Mouse (Mus musculus) liver, embryonic 15.5 days (tissue): ENCODE results near the gene Gnpat. TPM values are rescaled to one million over a fixed set of nuclear protein-coding genes. Genes with fewer than 3 reads are reported as not detected.

Experiments
- ATAC-seq: fragments of 200-750 bp; cut with Nextera tagmentation; 2 replicates; pipeline ENCODE4 v1.8.0; 2017; ENCODE audit warnings: moderate number of reproducible peaks, mild to moderate bottlenecking, moderate library complexity; ENCODE audit not compliant: insufficient read depth
- H3K27ac ChIP-seq: fragments of 300-500 bp; sonication (generic); replicated peaks from 2 replicates; pipeline ENCODE4 v1.5.1; 2015; ENCODE audit warnings: mild to moderate bottlenecking, inconsistent platforms
- H3K27me3 ChIP-seq: fragments of 300-500 bp; sonication (generic); 2 replicates; pipeline ENCODE4 v1.6.1; 2015; ENCODE audit warnings: mild to moderate bottlenecking, inconsistent platforms
- H3K36me3 ChIP-seq: fragments of 300-500 bp; sonication (generic); replicated peaks from 2 replicates; pipeline ENCODE4 v1.6.1; 2015; ENCODE audit warnings: moderate library complexity, mild to moderate bottlenecking, inconsistent platforms
- H3K4me1 ChIP-seq: fragments of 300-500 bp; sonication (generic); replicated peaks from 2 replicates; pipeline ENCODE4 v1.6.1; 2015; ENCODE audit warnings: inconsistent platforms
- H3K4me2 ChIP-seq: fragments of 300-500 bp; sonication (generic); 2 replicates; pipeline ENCODE4 v1.6.1; 2015; ENCODE audit warnings: moderate library complexity, mild to moderate bottlenecking, inconsistent platforms
- H3K4me3 ChIP-seq: fragments of 300-500 bp; sonication (generic); replicated peaks from 2 replicates; pipeline ENCODE4 v1.5.1; 2015; ENCODE audit warnings: mild to moderate bottlenecking, inconsistent platforms
- H3K9ac ChIP-seq: fragments of 300-500 bp; sonication (generic); 2 replicates; pipeline ENCODE4 v1.6.1; 2015; ENCODE audit warnings: moderate library complexity, mild to moderate bottlenecking, inconsistent platforms
- H3K9me3 ChIP-seq: fragments of 300-500 bp; sonication (generic); replicated peaks from 2 replicates; pipeline ENCODE4 v1.6.1; 2016; ENCODE audit warnings: inconsistent platforms
- WGBS: fragments of 180-500 bp; shearing (Covaris S2); methylation state at CpG from one replicate; pipeline ENCODE4 v1.1.7; 2015; ENCODE audit warnings: mixed read lengths; ENCODE audit not compliant: insufficient replicate concordance; 5-methylcytosine and 5-hydroxymethylcytosine counted together
- polyA plus RNA-seq: library from polyadenylated mRNA; unstranded; fragments of >200 nt; fragmentation: Nextera tagmentation; extraction: Ambion mirVana; gene quantifications from 2 replicates; pipeline ENCODE4 v1.2.1, GENCODE M21; 2015

Gene Gnpat
- polyA plus RNA-seq, 1 experiment from 2014 or later: 35.6 TPM

DNA sequence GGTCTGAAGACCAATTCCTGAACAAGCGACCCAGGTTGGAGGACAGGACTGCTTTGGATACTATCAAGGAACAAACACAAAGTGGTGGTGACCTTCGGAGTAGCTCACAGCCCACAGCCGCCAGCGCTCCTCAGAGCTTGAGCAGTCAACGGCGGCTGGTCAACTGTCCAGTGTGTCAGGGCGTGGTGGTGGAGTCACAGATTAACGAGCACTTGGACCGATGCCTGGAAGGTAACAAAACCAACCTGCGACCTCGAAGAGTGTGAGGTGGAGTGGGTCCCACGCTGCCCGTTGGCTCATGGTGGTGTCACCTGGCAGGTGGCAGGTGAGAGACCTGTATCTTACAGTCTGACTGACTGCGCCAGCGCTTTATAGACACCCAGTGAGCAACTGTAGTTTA lies 40.4 kb downstream of the Gnpat start:
- H3K4me2 ChIP-seq: no peak overlapping the region
- H3K9ac ChIP-seq: no peak overlapping the region
- H3K27me3 ChIP-seq: no peaks in the 10 kb centered on the region
- H3K27ac ChIP-seq: no peak overlapping the region
- H3K9me3 ChIP-seq: no peaks in the 10 kb centered on the region
- peaks cover 84% of the 10 kb centered on the region for H3K36me3 ChIP-seq
- peaks cover 27% of the 10 kb centered on the region for H3K4me1 ChIP-seq
- WGBS: 84% methylated on average over 15 of the region's 15 CpGs
- ATAC-seq: no peak
- H3K4me3 ChIP-seq: no peak overlapping the region

DNA sequence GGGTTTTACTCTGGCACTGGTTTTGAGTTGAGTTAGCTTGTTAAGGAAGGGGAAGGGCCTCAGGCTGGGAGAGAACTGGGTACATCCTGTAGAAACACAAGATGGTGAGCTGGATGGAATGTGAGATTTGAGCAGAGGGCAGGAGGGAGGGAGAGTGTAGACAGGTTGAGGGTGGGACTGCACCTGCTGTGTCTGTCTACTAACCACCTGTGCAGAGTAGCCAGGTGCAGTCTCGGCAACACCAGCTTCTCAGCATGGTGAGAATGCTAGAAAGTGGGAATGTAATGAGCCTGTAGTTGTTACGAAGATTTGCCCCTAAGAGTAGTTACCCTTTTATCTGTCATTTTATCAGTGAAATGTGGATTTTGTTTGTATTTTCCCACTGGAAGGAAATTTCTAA lies 42.6 kb downstream of the Gnpat start:
- Histone ChIP-seq H3K4me2 (no peak overlapping the region), H3K36me3 (peaks cover 94% of the 10 kb centered on the region)
- 84% methylated on average over 2 of the region's 2 CpGs for WGBS

DNA sequence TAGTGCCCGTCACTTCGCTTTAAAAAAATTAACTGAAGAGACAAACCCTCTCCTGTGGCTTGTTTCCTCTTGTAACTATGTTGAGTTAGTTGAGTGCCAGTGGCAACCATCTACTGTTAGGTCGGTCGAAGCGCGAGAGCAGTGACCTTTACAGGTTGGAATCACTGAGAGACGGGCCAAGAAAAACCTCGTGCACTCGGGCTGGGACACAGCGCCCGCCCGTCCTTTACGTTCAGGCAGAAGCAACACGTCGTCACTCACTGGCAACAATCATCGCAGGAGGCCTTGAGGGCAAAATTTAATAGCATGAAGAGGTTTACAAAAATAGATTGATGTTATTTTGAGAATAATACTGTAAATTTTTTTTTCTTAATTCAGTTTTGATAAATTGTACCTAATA lies 47.1 kb downstream of the Gnpat start:
- 89% methylated on average over 16 of the region's 16 CpGs for WGBS
- peaks cover 96% of the 10 kb centered on the region for H3K36me3 ChIP-seq

More for the DNA sequence above, 42.6 kb downstream of the Gnpat start:
- H3K9ac ChIP-seq: no peak overlapping the region
- ATAC-seq: no peak
- H3K9me3 ChIP-seq: no peaks in the 10 kb centered on the region
- no peak overlapping the region for H3K4me3 ChIP-seq
- no peaks in the 10 kb centered on the region for H3K27me3 ChIP-seq
- peaks cover 11% of the 10 kb centered on the region for H3K4me1 ChIP-seq
- H3K27ac ChIP-seq: no peak overlapping the region

DNA sequence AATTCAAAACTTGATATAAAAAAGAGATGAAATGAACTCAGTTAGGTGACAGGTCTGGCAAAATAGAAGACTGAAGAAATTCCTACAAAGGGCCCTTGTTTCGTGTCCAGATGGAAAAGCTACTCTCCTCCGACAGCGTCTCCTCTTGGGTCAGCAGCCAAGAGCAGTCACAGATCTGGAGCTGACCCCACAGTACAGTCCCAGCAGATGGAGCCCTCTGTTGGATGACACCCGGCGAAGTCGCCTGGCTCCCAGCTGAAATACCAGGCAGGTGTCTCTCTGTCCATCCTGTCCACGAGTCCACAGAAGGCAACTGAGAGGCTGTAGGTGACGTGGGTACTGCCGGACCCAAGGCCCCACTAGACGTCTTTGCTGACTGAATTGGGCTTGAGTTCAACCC lies 47.5 kb downstream of the Gnpat start:
- Histone ChIP-seq H3K36me3 (peaks cover 97% of the 10 kb centered on the region), H3K4me2 (no peak overlapping the region), H3K4me3 (no peak overlapping the region), H3K9ac (no peak overlapping the region), H3K9me3 (no peaks in the 10 kb centered on the region), H3K27me3 (no peaks in the 10 kb centered on the region), H3K4me1 (peaks cover 10% of the 10 kb centered on the region; the same call in 1 of the 2 replicates), H3K27ac (no peak overlapping the region)
- no peak for ATAC-seq
- 83% methylated on average over 10 of the region's 10 CpGs for WGBS

More for the DNA sequence above, 47.1 kb downstream of the Gnpat start:
- ATAC-seq: no peak
- Histone ChIP-seq H3K4me3 (no peak overlapping the region), H3K4me1 (peaks cover 11% of the 10 kb centered on the region; the same call in 1 of the 2 replicates), H3K27ac (no peak overlapping the region), H3K4me2 (no peak overlapping the region), H3K27me3 (no peaks in the 10 kb centered on the region), H3K9me3 (no peaks in the 10 kb centered on the region), H3K9ac (no peak overlapping the region)

DNA sequence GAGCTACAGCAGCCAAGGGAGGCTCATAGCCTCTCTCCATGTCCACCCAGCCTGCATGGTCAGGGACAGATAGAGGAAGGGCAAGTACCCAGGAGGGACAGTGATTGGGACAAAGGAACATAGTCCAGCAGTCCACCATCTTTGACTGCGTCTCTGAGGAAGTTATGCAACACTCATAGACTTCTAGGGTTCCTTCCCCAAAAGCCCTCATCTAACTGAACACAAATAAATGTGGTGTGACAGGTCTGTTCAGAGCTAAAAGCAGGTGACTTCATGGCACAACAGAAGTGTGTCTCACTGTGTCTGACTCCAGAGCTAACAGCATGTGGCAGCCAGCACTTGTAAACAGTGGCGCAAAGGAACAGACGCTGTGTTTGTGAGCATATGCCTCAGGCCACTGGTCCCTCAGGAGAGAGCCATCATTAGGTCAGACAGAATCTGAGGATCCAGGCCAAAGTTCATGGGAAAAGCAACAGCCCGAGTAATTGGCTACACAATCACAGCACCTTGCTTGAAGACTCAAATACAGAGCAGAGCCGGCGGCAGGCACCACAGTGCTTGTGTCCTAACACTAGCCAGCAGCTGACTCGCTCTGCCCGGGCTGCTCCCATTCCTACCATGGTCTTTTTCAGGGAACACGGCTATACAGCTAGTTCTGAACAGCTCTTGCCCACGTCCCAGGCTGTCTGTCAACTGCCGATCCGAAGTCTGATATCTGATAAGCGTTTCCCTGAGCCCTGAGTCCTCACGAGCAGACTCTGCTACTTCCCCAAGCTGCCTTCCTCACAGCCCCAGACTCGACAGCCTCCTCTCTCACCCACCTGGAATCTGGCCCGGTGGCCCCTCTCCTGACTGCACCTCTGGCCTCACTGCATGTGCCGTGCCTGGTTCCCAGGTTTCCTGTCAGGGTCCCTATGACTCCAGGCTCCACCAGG lies 49.4 kb downstream of the Gnpat start:
- H3K4me1 ChIP-seq: peaks cover 10% of the 10 kb centered on the region; the same call in 1 of the 2 replicates
- no peak overlapping the region for H3K4me2 ChIP-seq
- no peak overlapping the region for H3K27ac ChIP-seq
- no peak overlapping the region for H3K4me3 ChIP-seq
- ATAC-seq: peak; percentile 14; the same call in 1 of the 2 replicates
- 47% methylated on average over 17 of the region's 17 CpGs for WGBS
- H3K9me3 ChIP-seq: no peaks in the 10 kb centered on the region
- H3K36me3 ChIP-seq: peaks cover 78% of the 10 kb centered on the region
- no peak overlapping the region for H3K9ac ChIP-seq
- no peaks in the 10 kb centered on the region for H3K27me3 ChIP-seq

DNA sequence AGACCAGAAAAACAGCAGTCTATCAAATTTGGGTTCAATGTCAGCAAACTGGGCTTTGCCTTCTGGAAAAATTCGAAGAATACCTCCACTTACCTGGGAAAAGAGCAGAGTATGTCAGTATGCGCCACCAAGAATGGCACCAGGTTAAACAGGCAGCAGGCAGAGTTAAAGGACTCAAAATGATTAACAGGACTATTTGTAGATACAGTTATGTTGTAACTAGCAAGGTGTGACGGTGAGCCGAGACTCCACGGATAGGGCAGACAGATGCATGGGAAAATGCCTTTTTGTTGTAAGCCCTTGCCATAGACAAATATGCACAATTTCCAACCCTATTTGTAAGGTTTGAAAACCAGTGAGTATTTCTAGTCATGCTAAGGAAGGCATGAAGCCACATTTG lies 51.2 kb downstream of the Gnpat start:
- H3K4me2 ChIP-seq: no peak overlapping the region
- H3K27ac ChIP-seq: no peak overlapping the region
- H3K4me1 ChIP-seq: peaks cover 10% of the 10 kb centered on the region; the same call in 1 of the 2 replicates
- H3K27me3 ChIP-seq: no peaks in the 10 kb centered on the region
- no peaks in the 10 kb centered on the region for H3K9me3 ChIP-seq
- 82% methylated on average over 5 of the region's 5 CpGs for WGBS
- no peak overlapping the region for H3K9ac ChIP-seq
- H3K4me3 ChIP-seq: no peak overlapping the region
- peaks cover 60% of the 10 kb centered on the region for H3K36me3 ChIP-seq
- no peak for ATAC-seq

DNA sequence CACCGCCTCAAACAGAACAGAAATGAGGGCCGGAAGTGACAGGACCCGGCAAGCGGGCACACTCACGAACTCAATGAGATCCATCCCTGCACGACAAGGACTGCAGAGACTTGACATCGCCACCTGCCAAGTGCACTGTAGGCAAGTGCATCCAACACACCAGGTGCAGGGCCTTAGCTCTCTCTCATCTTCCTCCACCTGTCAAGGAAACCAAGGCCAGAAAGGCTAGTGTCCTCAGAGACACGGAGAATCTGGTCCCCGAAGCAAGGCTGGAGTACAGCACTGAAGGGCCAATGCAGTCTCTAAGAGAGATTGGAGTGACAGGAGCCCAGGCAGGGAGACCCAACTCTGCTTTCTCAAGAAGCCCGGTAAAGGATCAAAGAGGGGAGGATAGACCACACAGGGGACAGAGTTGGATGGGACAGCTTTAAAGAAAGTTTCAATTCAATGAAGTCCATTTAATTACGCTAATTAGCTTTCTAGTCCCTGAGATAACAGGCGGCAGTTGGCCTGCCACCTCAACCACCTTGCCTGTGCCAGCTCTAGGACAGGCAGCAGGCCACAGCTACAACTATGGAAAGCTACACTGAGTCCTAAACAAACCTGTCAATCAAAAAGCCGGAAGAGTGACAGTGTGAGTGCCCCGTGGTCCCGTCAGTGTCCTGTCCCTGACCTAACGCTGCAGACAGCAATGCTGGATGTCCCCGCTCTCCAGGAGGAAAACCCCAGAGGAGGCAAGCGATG lies 55.1 kb downstream of the Gnpat start:
- H3K4me1 ChIP-seq: peaks cover 20% of the 10 kb centered on the region
- 75% methylated on average over 18 of the region's 18 CpGs for WGBS
- no peak for ATAC-seq

DNA sequence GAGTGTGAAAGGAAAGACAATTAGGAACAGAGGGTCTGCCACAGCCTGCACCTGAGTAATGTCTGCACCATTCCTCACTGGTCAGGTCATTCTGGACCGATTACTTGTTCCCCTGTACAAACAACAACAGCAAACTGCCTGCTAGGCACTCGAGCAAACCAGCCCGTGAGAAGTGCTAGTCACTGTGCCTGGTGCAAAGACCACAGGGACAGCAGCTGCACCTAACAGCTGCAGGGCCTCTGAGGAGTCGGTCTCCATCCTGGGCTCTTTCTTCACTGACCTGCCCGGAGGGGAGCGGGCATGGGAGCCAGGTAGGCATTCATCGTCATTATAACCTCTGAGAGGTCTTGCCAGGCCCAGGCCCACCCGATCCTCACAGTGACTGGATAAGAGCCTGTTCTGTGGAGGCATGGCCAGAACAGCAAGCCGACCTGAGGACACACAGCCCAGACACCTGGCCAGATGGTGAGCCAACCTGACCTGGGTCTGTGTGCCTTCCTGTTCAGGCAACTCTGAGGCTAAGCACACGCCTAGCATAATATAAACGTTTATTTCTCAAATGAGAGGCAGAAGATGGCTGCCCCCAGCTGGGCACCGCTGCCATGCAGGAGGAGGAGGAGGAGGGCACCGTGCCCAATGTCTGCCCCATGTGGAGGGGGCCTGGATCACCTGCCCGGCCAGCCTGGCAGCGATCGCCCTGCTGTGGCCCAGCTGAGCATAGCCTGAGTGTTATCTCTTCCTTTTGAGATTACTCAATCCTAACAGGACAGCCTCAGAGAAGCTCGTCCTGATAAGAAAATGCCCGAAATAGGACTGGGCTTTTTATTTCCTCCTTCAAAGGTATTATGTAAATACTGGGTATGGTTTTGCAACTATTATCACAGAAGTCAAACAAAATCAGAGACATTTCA lies 58.8 kb downstream of the Gnpat start:
- no peak overlapping the region for H3K27ac ChIP-seq
- peaks cover 44% of the 10 kb centered on the region for H3K4me1 ChIP-seq
- 46% methylated on average over 18 of the region's 18 CpGs for WGBS

More for the DNA sequence above, 55.1 kb downstream of the Gnpat start:
- Histone ChIP-seq H3K36me3 (peaks cover 24% of the 10 kb centered on the region), H3K27me3 (no peaks in the 10 kb centered on the region), H3K9me3 (no peaks in the 10 kb centered on the region), H3K9ac (no peak overlapping the region), H3K27ac (no peak overlapping the region), H3K4me3 (no peak overlapping the region), H3K4me2 (no peak overlapping the region)

DNA sequence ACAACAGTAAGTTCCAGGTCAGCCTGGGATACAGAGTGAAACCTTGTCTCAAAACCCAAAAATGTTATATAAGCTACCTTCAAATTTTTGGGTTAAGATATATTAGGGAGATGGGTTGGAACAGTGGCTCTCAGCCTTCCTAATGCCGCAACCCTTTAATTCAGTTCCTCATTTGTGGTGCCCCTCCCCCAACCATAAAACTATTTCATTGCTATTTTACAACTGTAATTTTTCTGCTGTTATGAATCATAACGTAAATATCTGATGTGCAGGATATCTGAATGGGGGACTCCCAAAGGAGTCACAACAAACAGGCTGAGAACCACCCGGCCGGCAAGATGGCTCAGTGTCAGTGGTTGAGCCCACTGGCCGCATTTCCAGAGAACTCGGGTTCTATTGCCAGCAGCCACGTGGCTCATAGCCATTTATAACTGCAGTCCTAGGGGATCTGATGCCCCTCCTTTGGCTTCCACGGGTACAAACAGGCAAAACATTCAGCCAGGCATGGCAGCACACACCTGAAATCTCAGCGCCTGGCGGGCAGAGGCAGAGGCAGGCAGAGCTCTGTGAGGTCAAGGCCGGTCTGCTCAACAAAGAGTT lies 59.8 kb downstream of the Gnpat start:
- H3K36me3 ChIP-seq: no peaks in the 10 kb centered on the region
- no peak for ATAC-seq
- H3K9me3 ChIP-seq: no peaks in the 10 kb centered on the region
- H3K27me3 ChIP-seq: no peaks in the 10 kb centered on the region
- H3K4me1 ChIP-seq: peaks cover 47% of the 10 kb centered on the region
- no peak overlapping the region for H3K27ac ChIP-seq
- 56% methylated on average over 11 of the region's 11 CpGs for WGBS
- H3K4me3 ChIP-seq: no peak overlapping the region
- no peak overlapping the region for H3K9ac ChIP-seq
- peak overlapping the region; percentile 37; the same call in 1 of the 2 replicates for H3K4me2 ChIP-seq

More for the DNA sequence above, 58.8 kb downstream of the Gnpat start:
- Histone ChIP-seq H3K9me3 (no peaks in the 10 kb centered on the region), H3K9ac (no peak overlapping the region), H3K4me3 (no peak overlapping the region), H3K4me2 (peak overlapping the region; percentile 37), H3K27me3 (no peaks in the 10 kb centered on the region), H3K36me3 (no peaks in the 10 kb centered on the region)
- ATAC-seq: no peak

DNA sequence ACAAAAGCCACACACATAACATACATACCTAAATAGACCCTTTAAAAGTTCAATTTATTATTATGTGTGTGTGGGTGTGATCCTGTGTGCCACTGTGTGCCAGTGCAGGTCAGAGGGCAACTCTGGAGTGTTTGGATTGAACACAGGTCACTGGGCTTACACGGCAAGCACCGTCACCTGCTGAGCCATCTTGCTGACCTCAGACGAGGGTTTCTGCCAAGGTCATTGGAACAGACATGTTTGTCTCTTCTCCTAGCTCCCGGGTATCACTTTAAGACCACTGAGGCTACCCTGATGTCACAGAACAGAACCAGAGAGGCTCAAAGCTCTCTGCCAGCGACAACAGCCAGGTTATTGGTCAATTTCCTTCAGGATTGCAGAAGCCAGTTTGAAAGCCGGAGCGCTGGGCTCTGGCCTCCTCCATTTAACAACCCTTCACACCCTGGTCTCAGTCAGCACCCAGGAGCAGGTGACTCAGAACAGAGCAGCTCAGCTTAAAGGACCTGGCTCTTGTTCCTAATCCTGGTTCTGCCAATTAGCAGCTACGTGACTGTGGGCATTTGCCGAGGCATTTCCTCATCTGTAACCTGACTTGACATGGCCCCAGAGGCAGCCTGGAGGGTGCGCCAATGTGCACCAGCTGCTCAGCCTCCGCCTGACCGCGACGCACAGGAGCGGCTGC lies 61.3 kb downstream of the Gnpat start:
- no peak overlapping the region for H3K4me3 ChIP-seq
- no peaks in the 10 kb centered on the region for H3K9me3 ChIP-seq
- ATAC-seq: no peak
- no peaks in the 10 kb centered on the region for H3K27me3 ChIP-seq
- 80% methylated on average over 15 of the region's 15 CpGs for WGBS
- no peak overlapping the region for H3K4me2 ChIP-seq
- no peak overlapping the region for H3K27ac ChIP-seq
- no peaks in the 10 kb centered on the region for H3K36me3 ChIP-seq
- H3K4me1 ChIP-seq: peaks cover 47% of the 10 kb centered on the region
- H3K9ac ChIP-seq: no peak overlapping the region
